Mouse (Mus musculus) forebrain, postnatal 0 days (tissue): ENCODE measurements around the gene Hnrnph3. TPM values are rescaled to one million over a fixed set of nuclear protein-coding genes. Genes with fewer than 3 reads are reported as not detected.
A peak's percentile ranks its signal among the peaks of the same experiment; 100 is the strongest.

Experiments
- ATAC-seq: fragments of 200-750 bp; cut with Nextera tagmentation; 2 replicates; pipeline ENCODE4 v1.8.0; 2017; ENCODE audit warnings: mild to moderate bottlenecking, moderate library complexity
- DNase-seq: peaks from one replicate; pipeline ENCODE4 v3.0.0-alpha.2; 2015
- H3K27ac ChIP-seq: fragments of 300-500 bp; sonication (generic); 2 replicates; pipeline ENCODE4 v1.5.1; 2014; ENCODE audit warnings: low read depth, mild to moderate bottlenecking, antibody characterized with exemption, low read length, moderate library complexity, mixed read lengths
- H3K27me3 ChIP-seq: fragments of 300-500 bp; sonication (generic); 2 replicates; pipeline ENCODE4 v1.6.1; 2014; ENCODE audit warnings: mild to moderate bottlenecking, low read length, mixed read lengths; ENCODE audit not compliant: insufficient read depth
- H3K36me3 ChIP-seq: fragments of 300-500 bp; sonication (generic); 2 replicates; pipeline ENCODE4 v1.6.1; 2014; ENCODE audit warnings: mild to moderate bottlenecking, moderate library complexity; ENCODE audit not compliant: insufficient read depth
- H3K4me1 ChIP-seq: fragments of 300-500 bp; sonication (generic); 2 replicates; pipeline ENCODE4 v1.6.1; 2014; ENCODE audit warnings: antibody characterized with exemption; ENCODE audit not compliant: insufficient read depth
- H3K4me2 ChIP-seq: fragments of 300-500 bp; sonication (generic); 2 replicates; pipeline ENCODE4 v1.6.1; 2014; ENCODE audit warnings: low read depth, mild to moderate bottlenecking, moderate library complexity
- H3K4me3 ChIP-seq: fragments of 300-500 bp; sonication (generic); 2 replicates; pipeline ENCODE4 v1.5.1; 2014; ENCODE audit warnings: low read depth, low read length, mixed read lengths
- H3K9ac ChIP-seq: fragments of 300-500 bp; sonication (generic); 2 replicates; pipeline ENCODE4 v1.6.1; 2014; ENCODE audit warnings: mild to moderate bottlenecking
- H3K9me3 ChIP-seq: fragments of 300-500 bp; sonication (generic); 2 replicates; pipeline ENCODE4 v1.6.1; 2016; ENCODE audit warnings: low read length
- CTCF ChIP-seq: sonication (generic); IDR thresholded peaks from 2 replicates; pipeline ENCODE4 v1.5.1; 2016; ENCODE audit warnings: antibody characterized with exemption, control low read depth, low read depth
- WGBS: fragments of 180-500 bp; shearing (Covaris S2); extraction: QIAGEN DNeasy Blood & Tissue Kit; methylation state at CpG from one replicate; pipeline ENCODE4 v1.1.7; 2014; 5-methylcytosine and 5-hydroxymethylcytosine counted together
- polyA plus RNA-seq: library from polyadenylated mRNA; unstranded; fragments of >200 nt; fragmentation: Nextera tagmentation; extraction: Ambion mirVana; gene quantifications from 2 replicates; pipeline ENCODE4 v1.2.1, GENCODE M21; 2015
- total RNA-seq: library from RNA; depleted of rRNA; stranded (reverse); fragments of >200 nt; gene quantifications from 2 replicates; pipeline ENCODE4 v1.2.3, GENCODE M21; 2014

Gene Hnrnph3
- total and polyA plus RNA-seq, 2 experiments from 2014 or later = 18.1 to 76.9 TPM

GRCm38 (mm10) chr10:63024580-63024910 lies 528 bp upstream of the Hnrnph3 start:
- TF ChIP-seq CTCF = peak; percentile 47
- peak overlapping the region; percentile 82 for H3K4me3 ChIP-seq
- H3K27me3 ChIP-seq = no peaks in the 10 kb centered on the region
- under 1% methylated on average over 8 of the region's 8 CpGs for WGBS
- DNase-seq (no peak), ATAC-seq (peak; percentile 5)
- H3K27ac ChIP-seq = peak overlapping the region; percentile 100
- H3K4me2 ChIP-seq = peak overlapping the region; percentile 63
- H3K9me3 ChIP-seq = no peaks in the 10 kb centered on the region
- H3K9ac ChIP-seq = peak overlapping the region; percentile 100
- H3K4me1 ChIP-seq = peaks cover 39% of the 10 kb centered on the region
- H3K36me3 ChIP-seq = no peaks in the 10 kb centered on the region

GRCm38 (mm10) chr10:63023121-63023748 lies 782 bp downstream of the Hnrnph3 start:
- peaks cover 39% of the 10 kb centered on the region for H3K4me1 ChIP-seq

GRCm38 (mm10) chr10:63022541-63023120 lies 1.4 kb downstream of the Hnrnph3 start:
- Histone ChIP-seq H3K36me3 (no peaks in the 10 kb centered on the region; the same call in 1 of the 2 replicates), H3K4me3 (peak overlapping the region; percentile 82), H3K27ac (peak overlapping the region; percentile 100), H3K9me3 (no peaks in the 10 kb centered on the region), H3K4me1 (peaks cover 39% of the 10 kb centered on the region), H3K4me2 (peak overlapping the region; percentile 63), H3K9ac (peak overlapping the region; percentile 100), H3K27me3 (no peaks in the 10 kb centered on the region)
- DNase-seq = peak; percentile 50
- TF ChIP-seq CTCF = no peak
- no peak for ATAC-seq
- WGBS = under 1% methylated on average over 27 of the region's 27 CpGs

More at GRCm38 (mm10) chr10:63023121-63023748, 782 bp downstream of the Hnrnph3 start:
- DNase-seq (peak; percentile 76), ATAC-seq (peak; percentile 16)
- H3K36me3 ChIP-seq = no peaks in the 10 kb centered on the region
- peak overlapping the region; percentile 63 for H3K4me2 ChIP-seq
- H3K4me3 ChIP-seq = peak overlapping the region; percentile 82
- H3K9ac ChIP-seq = peak overlapping the region; percentile 100
- no peaks in the 10 kb centered on the region for H3K9me3 ChIP-seq
- WGBS = under 1% methylated on average over 64 of the region's 68 CpGs
- H3K27ac ChIP-seq = peak overlapping the region; percentile 100
- no peaks in the 10 kb centered on the region for H3K27me3 ChIP-seq
- TF ChIP-seq CTCF = no peak

GRCm38 (mm10) chr10:63021702-63022101 lies 2.3 kb downstream of the Hnrnph3 start:
- Histone ChIP-seq H3K4me2 (peak overlapping the region; percentile 63), H3K4me1 (peaks cover 32% of the 10 kb centered on the region), H3K27me3 (no peaks in the 10 kb centered on the region), H3K27ac (no peak overlapping the region), H3K9ac (peak overlapping the region; percentile 100; the same call in 1 of the 2 replicates), H3K36me3 (peaks cover 6% of the 10 kb centered on the region), H3K4me3 (peak overlapping the region; percentile 82), H3K9me3 (no peaks in the 10 kb centered on the region)
- DNase-seq (no peak), ATAC-seq (no peak)
- WGBS = 23% methylated on average over 4 of the region's 4 CpGs
- no peak for TF ChIP-seq CTCF

- H3K27me3 ChIP-seq = no peaks in the 10 kb centered on the region
These were observed 4.7 kb downstream of the Hnrnph3 start for GRCm38 (mm10) chr10:63019304-63019703.

GRCm38 (mm10) chr10:63014168-63014567 lies 9.8 kb downstream of the Hnrnph3 start:
- Histone ChIP-seq H3K9me3 (no peaks in the 10 kb centered on the region), H3K36me3 (peaks cover 69% of the 10 kb centered on the region), H3K4me2 (no peak overlapping the region), H3K27ac (no peak overlapping the region), H3K27me3 (no peaks in the 10 kb centered on the region), H3K4me1 (no peaks in the 10 kb centered on the region), H3K4me3 (no peak overlapping the region), H3K9ac (no peak overlapping the region)
- ATAC-seq = no peak
- no peak for TF ChIP-seq CTCF
- 81% methylated on average over 9 of the region's 9 CpGs for WGBS
- DNase-seq = no peak

More at GRCm38 (mm10) chr10:63019304-63019703, 4.7 kb downstream of the Hnrnph3 start:
- no peak overlapping the region for H3K4me3 ChIP-seq
- H3K36me3 ChIP-seq = peaks cover 27% of the 10 kb centered on the region
- no peak for ATAC-seq
- WGBS = 63% methylated on average over 6 of the region's 6 CpGs
- H3K4me1 ChIP-seq = peaks cover 11% of the 10 kb centered on the region
- no peak overlapping the region for H3K27ac ChIP-seq
- DNase-seq = no peak
- no peak overlapping the region for H3K4me2 ChIP-seq
- H3K9ac ChIP-seq = no peak overlapping the region
- H3K9me3 ChIP-seq = no peaks in the 10 kb centered on the region
- TF ChIP-seq CTCF = no peak

GRCm38 (mm10) chr10:63013476-63013875 lies 10.5 kb downstream of the Hnrnph3 start:
- H3K4me3 ChIP-seq = no peak overlapping the region
- H3K9me3 ChIP-seq = no peaks in the 10 kb centered on the region
- H3K4me2 ChIP-seq = no peak overlapping the region
- H3K27me3 ChIP-seq = no peaks in the 10 kb centered on the region
- 50% methylated on average over 3 of the region's 3 CpGs for WGBS
- no peak overlapping the region for H3K27ac ChIP-seq
- no peak overlapping the region for H3K9ac ChIP-seq
- no peak for ATAC-seq
- no peaks in the 10 kb centered on the region for H3K4me1 ChIP-seq
- peaks cover 69% of the 10 kb centered on the region for H3K36me3 ChIP-seq
- TF ChIP-seq CTCF = no peak
- no peak for DNase-seq
